Mouse (Mus musculus) hindbrain, embryonic 13.5 days (tissue): ENCODE results near the gene Spef2. TPM values are rescaled to one million over a fixed set of nuclear protein-coding genes. Genes with fewer than 3 reads are reported as not detected.

Experiments used
- ATAC-seq: fragments of 200-750 bp; cut with Nextera tagmentation; 2 replicates; pipeline ENCODE4 v1.8.0; 2017; ENCODE audit warnings: moderate TSS enrichment; ENCODE audit not compliant: low FRiP score
- H3K27ac ChIP-seq: fragments of 300-500 bp; sonication (generic); 2 replicates; pipeline ENCODE4 v1.5.1; 2015; ENCODE audit warnings: inconsistent platforms, mild to moderate bottlenecking, moderate library complexity
- H3K27me3 ChIP-seq: fragments of 300-500 bp; sonication (generic); 2 replicates; pipeline ENCODE4 v1.6.1; 2015; ENCODE audit warnings: mild to moderate bottlenecking, inconsistent platforms
- H3K36me3 ChIP-seq: fragments of 300-500 bp; sonication (generic); 2 replicates; pipeline ENCODE4 v1.6.1; 2015; ENCODE audit warnings: mild to moderate bottlenecking, inconsistent platforms
- H3K4me1 ChIP-seq: fragments of 300-500 bp; sonication (generic); replicated peaks from 2 replicates; pipeline ENCODE4 v1.6.1; 2015; ENCODE audit warnings: inconsistent platforms
- H3K4me2 ChIP-seq: fragments of 300-500 bp; sonication (generic); 2 replicates; pipeline ENCODE4 v1.6.1; 2015; ENCODE audit warnings: inconsistent platforms, mild to moderate bottlenecking, moderate library complexity
- H3K4me3 ChIP-seq: fragments of 300-500 bp; sonication (generic); 2 replicates; pipeline ENCODE4 v1.5.1; 2015; ENCODE audit warnings: mild to moderate bottlenecking, inconsistent platforms
- H3K9ac ChIP-seq: fragments of 300-500 bp; sonication (generic); 2 replicates; pipeline ENCODE4 v1.6.1; 2015; ENCODE audit warnings: mild to moderate bottlenecking, inconsistent platforms
- H3K9me3 ChIP-seq: fragments of 300-500 bp; sonication (generic); 2 replicates; pipeline ENCODE4 v1.6.1; 2016; ENCODE audit warnings: inconsistent platforms
- WGBS: fragments of 180-500 bp; shearing (Covaris S2); methylation state at CpG from one replicate; pipeline ENCODE4 v1.1.7; 2015; 5-methylcytosine and 5-hydroxymethylcytosine counted together
- polyA plus RNA-seq: library from polyadenylated mRNA; unstranded; fragments of >200 nt; fragmentation: Nextera tagmentation; extraction: Ambion mirVana; gene quantifications from 2 replicates; pipeline ENCODE4 v1.2.1, GENCODE M21; 2015

Spef2 gene
- polyA plus RNA-seq, 1 experiment from 2014 or later = 2.8 TPM

- Histone ChIP-seq H3K4me3 (no peak overlapping the region), H3K27me3 (no peaks in the 10 kb centered on the region), H3K36me3 (no peaks in the 10 kb centered on the region)
Measured at GRCm38 (mm10) chr15:9631657-9632056, 117.0 kb downstream of the Spef2 start.

GRCm38 (mm10) chr15:9629660-9630059 lies 119.0 kb downstream of the Spef2 start:
- no peak for ATAC-seq
- H3K9ac ChIP-seq = no peak overlapping the region
- H3K4me1 ChIP-seq = no peaks in the 10 kb centered on the region
- 79% methylated on average over 1 of the region's 1 CpGs for WGBS
- H3K27ac ChIP-seq = no peak overlapping the region
- H3K9me3 ChIP-seq = no peaks in the 10 kb centered on the region
- no peaks in the 10 kb centered on the region for H3K27me3 ChIP-seq
- H3K4me2 ChIP-seq = no peak overlapping the region
- no peak overlapping the region for H3K4me3 ChIP-seq
- H3K36me3 ChIP-seq = no peaks in the 10 kb centered on the region

More at GRCm38 (mm10) chr15:9631657-9632056, 117.0 kb downstream of the Spef2 start:
- H3K27ac ChIP-seq = no peak overlapping the region
- no peaks in the 10 kb centered on the region for H3K9me3 ChIP-seq
- H3K4me1 ChIP-seq = no peaks in the 10 kb centered on the region
- no peak overlapping the region for H3K9ac ChIP-seq
- 95% methylated on average over 6 of the region's 6 CpGs for WGBS
- no peak for ATAC-seq
- no peak overlapping the region for H3K4me2 ChIP-seq

- Histone ChIP-seq H3K4me2 (no peak overlapping the region), H3K9me3 (no peaks in the 10 kb centered on the region), H3K4me3 (no peak overlapping the region), H3K9ac (no peak overlapping the region), H3K36me3 (no peaks in the 10 kb centered on the region), H3K4me1 (no peaks in the 10 kb centered on the region), H3K27me3 (no peaks in the 10 kb centered on the region), H3K27ac (no peak overlapping the region)
- 87% methylated on average over 2 of the region's 2 CpGs for WGBS
- ATAC-seq = no peak
Measured at GRCm38 (mm10) chr15:9624619-9625018, 124.0 kb downstream of the Spef2 start.

GRCm38 (mm10) chr15:9608177-9608576 lies 140.5 kb downstream of the Spef2 start:
- Histone ChIP-seq H3K9me3 (no peaks in the 10 kb centered on the region), H3K4me3 (no peak overlapping the region), H3K9ac (no peak overlapping the region), H3K4me1 (no peaks in the 10 kb centered on the region), H3K27ac (no peak overlapping the region), H3K27me3 (no peaks in the 10 kb centered on the region), H3K36me3 (no peaks in the 10 kb centered on the region), H3K4me2 (no peak overlapping the region)
- 83% methylated on average over 4 of the region's 4 CpGs for WGBS
- no peak for ATAC-seq

GRCm38 (mm10) chr15:9600088-9600455 lies 148.6 kb downstream of the Spef2 start:
- H3K4me1 ChIP-seq = no peaks in the 10 kb centered on the region
- H3K27me3 ChIP-seq = no peaks in the 10 kb centered on the region
- no peaks in the 10 kb centered on the region for H3K36me3 ChIP-seq
- no peak for ATAC-seq
- no peak overlapping the region for H3K4me2 ChIP-seq
- H3K4me3 ChIP-seq = no peak overlapping the region
- no peaks in the 10 kb centered on the region for H3K9me3 ChIP-seq
- H3K9ac ChIP-seq = no peak overlapping the region
- 94% methylated on average over 6 of the region's 6 CpGs for WGBS
- H3K27ac ChIP-seq = no peak overlapping the region

GRCm38 (mm10) chr15:9599382-9600087 lies 149.1 kb downstream of the Spef2 start:
- H3K36me3 ChIP-seq = no peaks in the 10 kb centered on the region
- WGBS = 88% methylated on average over 12 of the region's 12 CpGs
- H3K4me2 ChIP-seq = no peak overlapping the region
- H3K4me3 ChIP-seq = no peak overlapping the region
- ATAC-seq = no peak
- no peak overlapping the region for H3K9ac ChIP-seq
- no peaks in the 10 kb centered on the region for H3K27me3 ChIP-seq
- H3K4me1 ChIP-seq = no peaks in the 10 kb centered on the region
- H3K27ac ChIP-seq = no peak overlapping the region
- H3K9me3 ChIP-seq = no peaks in the 10 kb centered on the region

- Histone ChIP-seq H3K4me3 (no peak overlapping the region), H3K4me2 (no peak overlapping the region), H3K4me1 (no peaks in the 10 kb centered on the region), H3K36me3 (no peaks in the 10 kb centered on the region), H3K27me3 (no peaks in the 10 kb centered on the region), H3K9me3 (no peaks in the 10 kb centered on the region), H3K27ac (no peak overlapping the region), H3K9ac (no peak overlapping the region)
- 88% methylated on average over 6 of the region's 6 CpGs for WGBS
- no peak for ATAC-seq
Measured at GRCm38 (mm10) chr15:9596298-9597060, 152.2 kb downstream of the Spef2 start.

- Histone ChIP-seq H3K9me3 (no peaks in the 10 kb centered on the region), H3K27ac (no peak overlapping the region), H3K27me3 (no peaks in the 10 kb centered on the region), H3K4me2 (no peak overlapping the region), H3K4me3 (no peak overlapping the region), H3K36me3 (no peaks in the 10 kb centered on the region), H3K4me1 (no peaks in the 10 kb centered on the region), H3K9ac (no peak overlapping the region)
- ATAC-seq = no peak
- WGBS = 77% methylated on average over 4 of the region's 4 CpGs
Measured at GRCm38 (mm10) chr15:9589939-9590338, 158.7 kb downstream of the Spef2 start.

GRCm38 (mm10) chr15:9580470-9581280 lies 168.0 kb downstream of the Spef2 start:
- Histone ChIP-seq H3K27ac (no peak overlapping the region), H3K4me2 (no peak overlapping the region), H3K4me3 (no peak overlapping the region), H3K4me1 (no peaks in the 10 kb centered on the region), H3K27me3 (no peaks in the 10 kb centered on the region), H3K36me3 (no peaks in the 10 kb centered on the region), H3K9ac (no peak overlapping the region), H3K9me3 (no peaks in the 10 kb centered on the region)
- ATAC-seq = no peak
- 83% methylated on average over 11 of the region's 11 CpGs for WGBS

- H3K36me3 ChIP-seq = no peaks in the 10 kb centered on the region
- H3K4me3 ChIP-seq = no peak overlapping the region
- no peaks in the 10 kb centered on the region for H3K9me3 ChIP-seq
- H3K9ac ChIP-seq = no peak overlapping the region
- H3K4me2 ChIP-seq = no peak overlapping the region
- H3K4me1 ChIP-seq = no peaks in the 10 kb centered on the region
- H3K27me3 ChIP-seq = no peaks in the 10 kb centered on the region
- WGBS = 91% methylated on average over 4 of the region's 4 CpGs
- ATAC-seq = no peak
- H3K27ac ChIP-seq = no peak overlapping the region
Measured at GRCm38 (mm10) chr15:9577303-9577702, 171.4 kb downstream of the Spef2 start.

GRCm38 (mm10) chr15:9574796-9575195 lies 173.9 kb downstream of the Spef2 start:
- WGBS = 91% methylated on average over 5 of the region's 5 CpGs
- H3K27me3 ChIP-seq = no peaks in the 10 kb centered on the region
- no peak for ATAC-seq
- H3K36me3 ChIP-seq = no peaks in the 10 kb centered on the region
- H3K9me3 ChIP-seq = no peaks in the 10 kb centered on the region
- no peak overlapping the region for H3K4me3 ChIP-seq
- H3K27ac ChIP-seq = no peak overlapping the region
- no peaks in the 10 kb centered on the region for H3K4me1 ChIP-seq
- H3K4me2 ChIP-seq = no peak overlapping the region
- no peak overlapping the region for H3K9ac ChIP-seq

- H3K27me3 ChIP-seq = no peaks in the 10 kb centered on the region
- no peak overlapping the region for H3K4me3 ChIP-seq
- ATAC-seq = no peak
- H3K27ac ChIP-seq = no peak overlapping the region
- H3K9ac ChIP-seq = no peak overlapping the region
- no peak overlapping the region for H3K4me2 ChIP-seq
- WGBS = 87% methylated on average over 4 of the region's 4 CpGs
- no peaks in the 10 kb centered on the region for H3K36me3 ChIP-seq
- H3K4me1 ChIP-seq = no peaks in the 10 kb centered on the region
- no peaks in the 10 kb centered on the region for H3K9me3 ChIP-seq
Measured at GRCm38 (mm10) chr15:9573361-9573760, 175.3 kb downstream of the Spef2 start.
